ENCODE assay signal across 25 mouse cellular contexts in genomic region chr16:60685153-60685552, GRCm38 (mm10).
"Had no signal": no experiment of that assay in that cellular context is flagged by ENCODE, and none has a peak within 500 bp of the region (broad histone marks: within the 10 kb centered on the region; RNA-seq: fewer than 3 reads in every experiment).

No protein-coding gene starts in this region.

- DNase-seq: gastrocnemius, postnatal 14 days; gastrocnemius, postnatal 36 days; heart, adult 11 months; heart, adult 2 months; heart, postnatal 14 days; heart, postnatal 36 days; kidney, adult 18-20 months; kidney, adult 8-10 months; kidney, postnatal 10 days; kidney, postnatal 25 days; kidney, postnatal 4 days; liver; liver, embryonic 13.5 days had no signal

- H3K27me3 ChIP-seq: heart, embryonic 13.5 days; heart, embryonic 15.5 days; hindbrain, embryonic 13.5 days; hindbrain, embryonic 15.5 days; limb, embryonic 12.5 days; liver, embryonic 13.5 days had no signal

- H3K9ac ChIP-seq: heart, embryonic 13.5 days; heart, embryonic 15.5 days; hindbrain, embryonic 13.5 days; hindbrain, embryonic 15.5 days; limb, embryonic 12.5 days; liver, embryonic 13.5 days had no signal

- H3K4me2 ChIP-seq: heart, embryonic 11.5 days; heart, embryonic 13.5 days; heart, embryonic 15.5 days; hindbrain, embryonic 13.5 days; hindbrain, embryonic 15.5 days; limb, embryonic 12.5 days; liver, embryonic 11.5 days; liver, embryonic 13.5 days had no signal

- H3K4me1 ChIP-seq: heart, embryonic 13.5 days; heart, embryonic 15.5 days; hindbrain, embryonic 13.5 days; hindbrain, embryonic 15.5 days; limb, embryonic 10.5 days; limb, embryonic 12.5 days; liver, embryonic 13.5 days had no signal

- H3K9me3 ChIP-seq: heart, embryonic 13.5 days; heart, embryonic 15.5 days; hindbrain, embryonic 13.5 days; hindbrain, embryonic 15.5 days; limb, embryonic 10.5 days; limb, embryonic 12.5 days; liver, embryonic 13.5 days had no signal

- H3K27ac ChIP-seq: heart, adult 2 months; heart, embryonic 13.5 days; heart, embryonic 15.5 days; hindbrain, embryonic 13.5 days; hindbrain, embryonic 15.5 days; hindbrain, postnatal 0 days; layer of hippocampus, adult 2 months; left cerebral cortex, adult 2 months; limb, embryonic 10.5 days; limb, embryonic 12.5 days; liver, embryonic 13.5 days had no signal

- ATAC-seq: hindbrain, postnatal 0 days; intestine, embryonic 16.5 days had no signal

- H3K36me3 ChIP-seq: heart, embryonic 13.5 days; heart, embryonic 15.5 days; hindbrain, embryonic 13.5 days; hindbrain, embryonic 15.5 days; limb, embryonic 10.5 days; limb, embryonic 12.5 days; liver, embryonic 13.5 days had no signal

- H3K4me3 ChIP-seq: heart, adult 2 months; heart, embryonic 13.5 days; heart, embryonic 15.5 days; hindbrain, embryonic 13.5 days; hindbrain, embryonic 15.5 days; layer of hippocampus, adult 2 months; left cerebral cortex, adult 2 months; limb, embryonic 10.5 days; limb, embryonic 12.5 days; liver, embryonic 13.5 days had no signal
